Mouse (Mus musculus) fat pad, adult 2 months (tissue): ENCODE results near the gene Pou5f1.

Experiments used
- DNase-seq: peaks from one replicate; pipeline ENCODE4 v3.0.0-alpha.2; 2011; ENCODE audit warnings: low read depth, low spot score; ENCODE audit errors: extremely low read depth

Pou5f1 gene

DNA sequence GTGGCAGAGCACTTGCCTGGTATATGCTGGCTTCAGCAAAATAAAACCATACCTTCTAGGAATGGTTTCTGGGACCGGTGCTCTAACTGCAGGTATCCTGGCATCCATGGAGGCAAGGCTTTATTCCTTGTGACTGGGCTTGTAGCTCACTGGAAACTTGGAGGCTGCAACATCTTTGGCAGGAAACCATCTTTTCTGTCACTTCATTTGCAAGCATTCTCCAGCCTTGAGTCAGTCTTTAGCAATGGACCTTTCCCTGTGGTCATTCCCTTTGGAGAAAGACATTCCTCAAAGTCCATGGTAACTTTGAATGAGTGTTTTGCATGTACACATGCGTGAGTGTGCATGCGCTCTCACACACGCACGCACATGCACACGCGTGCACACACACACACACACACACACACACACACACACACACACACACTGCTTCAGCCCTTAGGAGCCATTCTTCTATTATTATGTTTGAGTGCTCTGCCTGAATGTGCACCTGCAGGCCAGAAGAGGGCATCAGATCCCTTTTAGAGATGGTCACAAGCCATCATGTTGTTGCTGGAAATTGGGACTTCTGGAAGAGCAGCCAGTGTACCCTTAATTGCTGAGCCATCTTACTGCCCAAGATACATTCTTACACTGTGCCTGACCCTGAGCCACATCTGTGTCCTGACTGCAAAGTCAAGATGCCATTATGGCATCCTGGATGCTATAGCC, 7.3 kb downstream of the Pou5f1 start:
- DNase-seq, result no peak

DNA sequence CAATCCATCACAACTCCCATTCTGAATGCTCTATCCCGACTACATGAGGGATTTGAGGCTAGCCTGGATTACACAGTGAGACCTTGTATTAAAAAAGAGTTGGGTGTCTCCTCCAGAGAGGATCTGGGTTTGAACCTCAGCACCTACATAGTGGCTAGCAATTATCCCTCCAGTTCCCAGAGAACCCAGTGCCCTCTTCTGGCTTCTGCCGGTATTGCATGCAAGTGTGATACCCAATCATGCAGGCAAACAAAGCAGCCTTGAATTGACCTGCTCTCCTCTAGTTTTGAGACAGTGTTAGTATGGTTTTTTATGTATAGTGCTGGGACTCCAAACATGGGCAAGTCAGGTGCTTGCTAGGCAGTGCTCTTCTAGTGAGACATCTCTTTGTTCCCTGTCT, 8.1 kb downstream of the Pou5f1 start:
- no peak for DNase-seq

DNA sequence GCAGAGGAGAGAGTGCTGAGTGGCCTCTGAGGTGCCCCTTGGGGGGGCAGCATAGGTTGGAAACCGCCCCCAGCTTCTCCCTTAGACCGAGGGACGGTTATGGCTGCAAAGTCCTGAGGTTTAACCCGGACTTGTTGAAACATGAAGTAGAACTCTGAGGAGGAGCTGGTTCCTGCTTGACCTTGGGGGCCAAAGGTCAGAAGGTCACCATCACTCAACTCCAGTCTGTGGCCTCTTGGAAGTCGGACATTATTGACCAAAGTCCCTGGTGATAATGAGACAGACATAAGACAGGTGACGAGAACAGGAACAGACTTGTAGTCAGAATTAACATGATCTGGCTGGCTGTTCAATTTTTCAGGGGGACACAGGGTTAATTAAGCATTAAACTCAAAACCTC, 8.9 kb downstream of the Pou5f1 start:
- no peak for DNase-seq

DNA sequence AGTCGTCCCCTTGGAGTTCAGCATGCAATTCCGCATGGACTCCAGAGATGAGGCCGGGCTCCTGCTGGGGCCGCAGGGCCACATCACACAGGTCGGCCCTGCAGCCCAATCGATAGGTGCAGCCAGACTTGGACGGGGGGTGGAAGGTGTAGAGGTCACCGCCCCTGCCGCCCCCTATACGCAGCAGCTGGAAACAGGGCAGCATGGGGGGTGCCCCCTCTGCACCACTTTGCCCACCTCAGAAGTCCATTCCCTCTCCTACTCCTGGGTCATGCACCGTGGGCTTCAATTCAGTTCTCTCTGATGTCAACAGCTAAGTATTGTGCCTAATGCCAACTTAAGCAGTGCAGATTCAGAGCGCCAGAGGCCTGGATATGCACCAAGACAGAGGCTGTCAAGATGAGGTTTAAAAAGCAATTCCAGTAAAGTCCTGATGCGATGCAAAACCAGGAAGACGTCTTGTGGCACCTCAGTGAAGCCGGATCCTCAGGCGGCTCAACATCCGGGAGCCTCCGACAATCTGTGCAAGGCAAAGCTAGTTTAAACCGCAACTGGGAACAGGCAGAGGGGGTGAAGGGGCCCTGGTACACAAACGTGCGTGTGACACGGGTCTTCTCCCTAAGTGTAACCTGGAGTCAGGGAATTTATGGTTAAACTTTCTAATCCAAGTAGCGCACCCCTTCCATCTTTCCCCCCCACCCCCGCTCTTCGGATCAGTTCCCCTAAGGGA, 10.3 kb downstream of the Pou5f1 start:
- DNase-seq, result no peak

DNA sequence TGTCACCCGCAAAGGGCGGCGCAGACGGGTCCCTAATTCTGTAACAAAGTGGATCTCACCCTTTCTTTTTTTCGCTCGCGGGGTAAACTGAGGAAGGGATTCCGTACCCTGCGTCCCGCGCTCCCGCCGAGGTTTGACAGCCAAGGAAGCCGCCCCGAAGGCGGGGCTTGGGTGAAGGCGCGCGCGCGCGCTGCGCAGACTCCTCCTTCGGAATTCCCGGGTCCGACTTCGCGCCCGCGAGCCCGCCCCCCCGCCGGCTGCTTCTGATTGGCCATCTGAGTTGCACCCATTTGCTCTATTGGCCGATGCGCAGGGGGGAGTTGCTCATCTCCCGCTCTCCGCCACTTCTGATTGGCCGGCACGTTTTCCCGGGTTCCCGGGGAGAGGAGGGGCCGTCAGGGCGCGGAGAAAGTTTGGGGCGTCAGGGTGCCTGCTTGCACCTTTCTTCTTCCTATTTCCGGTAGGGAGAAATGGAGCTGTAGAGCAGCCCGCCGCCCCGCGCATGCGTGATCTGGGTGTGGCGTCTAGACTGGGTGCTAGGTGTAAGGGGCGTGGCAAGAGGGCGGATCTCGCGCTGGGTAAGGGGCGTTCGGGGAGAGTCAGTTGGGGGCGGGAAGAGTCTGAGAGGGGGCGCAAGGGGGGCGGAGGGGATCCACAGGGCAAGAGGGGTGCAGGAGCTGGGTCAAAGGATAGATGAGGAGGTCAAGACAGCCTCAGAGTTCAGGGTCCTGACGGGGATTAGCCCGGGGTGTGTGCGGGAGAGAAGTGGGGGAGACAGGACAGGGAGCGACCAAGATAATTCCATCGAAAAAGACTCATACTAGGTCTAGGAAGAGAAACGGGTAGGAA, 11.1 kb downstream of the Pou5f1 start, which contains the start of the genes Tcf19 and Cchcr1:
Tcf19 (minus strand) TSS at position 173 of the 849 bp plus-strand sequence.
Cchcr1 (plus strand) TSS at position 449 of the 849 bp plus-strand sequence.
- DNase-seq, result peak; percentile 67

DNA sequence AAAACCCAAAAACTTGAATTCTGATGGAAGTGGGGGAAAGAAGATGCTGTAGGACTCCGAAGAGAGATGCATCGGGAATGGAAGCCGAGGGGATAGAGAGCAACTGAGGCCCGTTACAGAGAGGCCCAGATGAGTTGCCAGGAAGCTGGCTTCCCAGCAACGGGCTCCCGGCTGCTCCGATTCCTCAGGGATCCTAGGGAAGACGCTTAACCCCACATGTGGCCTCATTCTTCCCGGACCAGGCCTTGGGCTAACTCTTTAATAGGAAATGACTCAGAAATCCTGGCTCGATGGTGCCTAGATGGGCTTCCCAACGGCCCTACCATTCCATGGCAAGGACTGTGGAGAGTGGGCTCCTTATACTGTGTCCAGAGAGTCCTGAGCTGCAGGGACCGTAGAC, 11.7 kb downstream of the Pou5f1 start:
- DNase-seq, result no peak

DNA sequence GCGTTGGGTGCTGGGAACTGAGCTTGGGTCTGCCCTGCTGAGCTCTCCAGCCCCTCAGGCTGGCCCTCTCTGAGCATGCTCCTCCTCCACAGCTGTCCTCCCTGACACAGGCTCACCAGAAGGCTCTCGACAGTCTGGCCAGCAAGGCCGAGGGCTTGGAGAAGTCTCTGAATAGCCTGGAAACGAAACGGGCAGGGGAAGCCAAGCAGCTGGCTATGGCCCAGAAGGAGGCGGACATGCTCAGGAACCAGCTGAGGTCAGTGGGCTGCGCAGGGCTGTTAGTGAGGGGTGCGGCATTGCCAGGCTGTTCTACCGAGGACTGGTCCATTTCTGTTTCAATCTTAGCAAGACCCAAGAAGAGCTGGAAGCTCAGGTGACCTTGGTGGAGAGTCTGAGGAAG, 18.5 kb downstream of the Pou5f1 start:
- no peak for DNase-seq

DNA sequence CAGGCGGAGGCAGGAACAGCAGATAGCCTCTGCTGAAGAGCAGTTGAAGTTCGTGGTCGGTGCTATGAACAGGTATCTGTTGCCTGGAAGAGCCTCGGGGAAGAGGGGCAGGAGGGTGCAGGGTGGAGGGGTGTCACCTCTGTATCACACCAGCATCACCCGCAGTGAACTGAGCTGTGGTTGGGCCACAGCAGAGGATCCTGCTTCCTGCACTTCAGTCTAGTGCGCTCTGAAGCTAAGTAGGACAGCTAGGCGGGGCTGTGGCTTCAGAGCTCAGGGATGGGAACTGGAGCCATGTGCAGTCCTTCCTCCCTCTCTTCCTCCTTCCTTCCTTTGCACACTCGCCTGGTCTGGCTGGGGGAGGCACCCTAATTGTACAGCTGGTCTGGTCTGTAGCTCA, 20.8 kb downstream of the Pou5f1 start:
- no peak for DNase-seq

DNA sequence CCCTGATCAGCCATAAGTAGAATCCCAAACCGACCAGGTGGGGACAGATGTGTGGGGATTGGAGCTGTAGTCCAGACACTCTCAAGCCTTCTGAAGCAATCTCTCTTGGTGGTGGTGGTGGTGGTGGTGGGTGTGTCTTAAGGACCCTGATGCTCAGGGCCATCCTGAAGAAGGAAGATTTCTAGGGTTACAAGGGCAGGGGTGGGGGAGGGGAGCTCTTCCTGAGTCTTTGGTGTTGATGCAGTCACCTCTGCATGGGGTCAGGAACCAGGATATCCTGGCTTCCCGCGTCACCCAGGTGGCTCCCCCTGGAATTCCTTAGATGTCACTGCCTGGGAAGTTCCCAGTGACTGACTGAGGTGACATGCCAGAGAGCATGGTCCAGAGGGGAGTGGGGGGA, 26.5 kb downstream of the Pou5f1 start:
- no peak for DNase-seq

DNA sequence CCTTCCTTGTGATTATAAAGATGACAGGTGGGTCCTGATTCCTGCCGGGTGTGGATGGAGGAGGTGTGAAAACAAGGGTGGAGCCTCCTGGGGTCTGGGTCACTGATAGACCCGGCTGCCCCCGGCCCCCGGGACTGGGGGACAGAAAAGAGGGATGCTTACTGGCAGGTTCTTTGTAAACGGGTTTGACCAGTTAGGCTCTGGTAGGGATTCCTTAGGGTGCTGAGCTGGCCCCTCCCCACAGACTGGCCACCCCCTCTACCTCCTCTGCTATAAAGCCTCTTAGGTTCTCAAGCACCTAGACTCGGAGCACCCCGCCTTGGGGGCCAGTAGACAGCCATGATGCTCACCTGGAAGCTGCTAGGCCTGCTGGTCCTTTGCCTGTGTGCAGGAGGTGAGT, 27.1 kb downstream of the Pou5f1 start, which contains the start of gene Psors1c2:
Psors1c2 (plus strand) TSS at position 301 of the 400 bp plus-strand sequence.
- DNase-seq, result no peak

DNA sequence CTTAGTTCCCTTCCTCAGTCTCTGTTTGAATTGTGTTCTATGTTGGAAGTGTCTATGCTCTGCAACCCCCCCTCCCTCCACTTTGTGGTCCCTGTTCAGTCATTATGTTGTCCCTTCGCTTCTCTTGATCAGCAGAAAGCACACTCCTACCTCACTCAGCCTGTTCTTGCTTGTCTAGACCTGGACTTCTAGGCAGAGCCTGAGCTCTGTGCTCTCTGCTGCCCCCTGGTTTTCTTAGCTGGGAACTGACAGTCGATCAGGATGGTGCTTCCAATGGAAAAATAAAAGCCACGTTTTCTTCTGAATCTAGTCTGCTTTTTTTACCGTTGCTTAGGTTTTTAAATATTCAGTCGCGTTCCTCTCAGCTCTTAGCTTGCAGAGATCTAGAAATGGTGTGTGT, 28.5 kb downstream of the Pou5f1 start:
- DNase-seq, result no peak

DNA sequence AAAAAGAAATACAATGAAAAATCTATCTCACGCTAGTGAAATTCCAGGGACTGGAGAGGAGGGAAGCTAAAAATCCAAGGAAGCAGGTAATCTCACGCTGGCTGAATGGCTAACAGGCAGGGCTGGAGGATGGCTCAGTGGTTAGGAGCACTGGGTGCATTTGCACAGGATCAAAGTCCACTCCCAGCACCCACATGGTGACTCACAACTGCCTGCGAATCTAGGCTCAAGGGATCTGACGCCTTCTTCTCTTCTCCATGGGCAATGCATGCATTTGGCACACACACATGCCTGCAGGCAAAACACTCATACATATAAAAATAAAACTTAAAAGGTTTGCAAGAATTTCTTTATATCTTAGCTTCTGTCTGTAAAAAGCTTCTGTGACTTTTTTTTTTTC, 31.6 kb downstream of the Pou5f1 start:
- DNase-seq, result no peak

DNA sequence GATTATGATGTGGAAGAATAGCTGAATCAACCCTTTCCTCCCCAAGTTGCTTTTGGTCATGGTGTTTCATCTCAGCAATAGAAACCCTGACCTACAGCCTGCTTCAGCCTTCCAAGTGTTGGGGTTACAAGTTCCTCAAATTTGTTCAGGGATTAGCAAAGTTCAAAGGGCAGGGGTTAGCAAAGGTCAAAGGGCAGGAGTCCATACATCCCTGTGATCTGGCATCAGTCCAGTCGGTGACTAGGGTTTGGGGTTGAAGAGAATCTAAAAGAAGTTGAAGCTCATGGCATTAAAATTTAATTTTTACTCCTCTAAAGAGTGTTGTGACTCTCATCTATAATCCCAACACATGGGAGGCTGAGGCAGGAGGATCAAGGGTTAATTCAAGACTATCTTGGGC, 32.7 kb downstream of the Pou5f1 start:
- no peak for DNase-seq

DNA sequence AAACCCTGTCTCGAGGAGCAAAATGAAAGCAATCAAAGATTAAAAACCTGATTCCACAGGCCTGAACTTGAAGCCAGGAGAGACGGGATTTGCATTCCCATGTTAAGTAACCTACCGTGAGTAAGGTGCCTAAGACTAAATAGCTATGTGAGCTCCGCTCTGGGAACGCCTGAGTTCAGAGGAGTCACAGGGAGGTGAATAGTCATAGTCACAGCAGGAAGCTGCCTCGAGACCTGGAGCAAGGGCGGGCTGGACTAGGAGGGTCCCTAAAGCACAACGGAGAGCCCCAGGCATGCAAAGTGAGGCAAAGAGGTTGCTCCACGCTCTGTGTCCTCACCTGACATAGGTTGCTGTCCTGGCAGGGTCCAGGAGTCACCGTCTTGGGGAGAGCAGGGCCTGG, 33.7 kb downstream of the Pou5f1 start:
- DNase-seq, result no peak

DNA sequence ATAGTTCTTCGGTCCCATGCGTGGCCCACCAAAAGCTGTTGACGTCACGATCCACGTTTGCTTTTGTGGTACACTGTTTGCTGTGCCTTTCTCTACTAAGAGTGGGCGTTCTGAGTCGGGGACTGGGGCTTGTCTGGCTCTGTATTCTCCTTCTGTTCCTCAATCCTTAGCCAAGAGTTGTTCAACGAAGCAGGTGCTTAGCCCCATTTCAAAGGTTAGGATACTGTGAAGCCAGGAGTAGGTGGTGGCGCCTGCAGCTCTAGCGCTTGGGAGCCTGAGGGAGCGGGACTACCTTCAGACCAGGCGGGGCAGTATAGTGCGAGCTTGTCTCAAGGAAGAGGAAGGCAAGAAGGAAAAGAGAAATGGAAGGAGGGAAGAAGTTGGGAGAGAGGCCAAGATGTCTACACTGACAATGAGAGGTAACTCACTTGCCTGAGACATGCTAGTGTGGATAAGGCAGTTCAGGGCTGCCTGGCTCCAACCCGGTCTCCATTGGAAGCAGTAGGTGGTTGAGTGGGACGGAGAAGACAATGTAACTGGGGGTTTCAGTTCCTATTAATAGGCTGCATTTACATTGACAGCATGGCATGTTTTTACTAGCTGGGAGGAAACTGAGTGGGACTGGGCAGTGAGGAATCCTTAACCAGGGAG, 37.1 kb downstream of the Pou5f1 start:
- peak; percentile 8 for DNase-seq

DNA sequence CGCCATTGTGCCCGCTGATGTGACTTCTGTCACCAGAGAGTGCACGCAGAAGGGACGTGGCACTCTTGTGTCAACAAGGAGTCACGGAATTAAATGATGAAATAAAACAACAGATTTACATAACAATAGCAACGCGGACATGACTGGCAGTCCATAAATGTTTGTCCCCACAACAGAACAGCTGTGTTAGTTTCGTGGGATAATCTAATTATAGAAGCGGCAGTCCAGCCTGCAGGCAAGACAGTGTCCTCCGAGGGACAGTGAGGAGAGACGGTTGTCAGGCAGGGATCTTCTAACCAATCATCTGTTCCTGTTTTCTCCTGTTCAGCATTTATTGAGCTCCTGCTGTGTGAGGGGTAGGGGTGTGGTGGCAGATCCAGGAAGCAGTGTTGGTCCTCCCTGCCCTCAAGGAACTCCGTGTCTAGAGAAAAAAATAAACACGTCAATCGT, 37.6 kb downstream of the Pou5f1 start:
- no peak for DNase-seq

DNA sequence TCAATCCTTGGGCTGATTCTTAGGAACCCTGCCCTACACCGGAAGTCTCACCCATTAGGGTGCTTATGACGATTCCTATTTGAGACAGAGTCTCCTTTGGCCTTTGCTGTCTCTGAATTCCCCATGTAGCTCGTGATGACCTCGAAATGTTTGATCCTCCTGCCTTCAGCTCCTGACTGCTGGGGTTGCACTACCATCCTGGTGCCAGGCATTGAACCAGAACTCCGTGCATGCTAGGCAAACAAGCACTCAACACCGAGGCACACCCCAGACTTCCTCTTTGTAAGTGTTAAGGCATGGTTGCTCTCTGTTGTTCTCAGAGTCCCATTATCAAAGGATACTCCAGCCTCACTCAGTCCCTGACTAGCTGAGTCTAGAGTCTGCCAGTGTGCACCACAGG, 38.2 kb downstream of the Pou5f1 start:
- DNase-seq, result no peak

DNA sequence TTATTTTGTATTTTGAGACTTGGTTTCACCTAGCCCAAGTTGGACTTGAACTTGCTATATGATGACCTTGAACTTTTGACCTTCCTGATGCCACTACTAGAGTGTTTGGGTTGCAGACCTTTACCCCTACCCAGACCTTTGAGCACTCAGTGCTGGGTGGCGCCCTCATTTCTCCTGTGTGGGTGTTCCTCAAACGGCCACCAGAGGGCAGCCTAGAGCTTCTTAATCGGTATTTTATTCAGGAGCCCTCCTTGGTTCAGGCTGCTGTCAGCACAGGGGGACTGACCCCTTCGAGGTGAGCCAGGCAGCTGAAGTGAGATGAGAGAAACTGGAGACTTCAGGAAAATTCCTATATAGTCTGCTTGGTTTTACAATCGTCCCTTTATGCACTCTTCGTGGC, 38.9 kb downstream of the Pou5f1 start:
- no peak for DNase-seq

DNA sequence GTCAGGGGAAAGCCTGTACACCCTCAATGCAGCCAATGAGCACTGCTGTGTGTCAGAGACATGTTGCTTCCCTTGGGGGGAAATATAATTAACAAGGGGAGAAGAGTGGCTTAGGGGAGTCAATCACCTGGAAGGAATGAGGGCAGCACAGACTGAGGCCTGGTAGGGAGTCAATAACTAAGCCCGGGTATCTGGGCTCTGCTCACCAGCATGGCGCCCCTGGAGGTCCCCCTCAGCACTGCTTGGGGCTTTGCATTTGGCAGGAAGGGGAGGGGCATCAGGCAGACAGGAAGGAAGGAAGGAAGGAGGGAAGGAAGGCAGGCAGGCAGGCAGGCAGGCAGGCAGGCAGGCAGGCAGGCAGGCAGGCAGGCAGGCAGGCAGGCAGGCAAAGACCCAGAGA, 41.6 kb downstream of the Pou5f1 start:
- DNase-seq, result no peak

DNA sequence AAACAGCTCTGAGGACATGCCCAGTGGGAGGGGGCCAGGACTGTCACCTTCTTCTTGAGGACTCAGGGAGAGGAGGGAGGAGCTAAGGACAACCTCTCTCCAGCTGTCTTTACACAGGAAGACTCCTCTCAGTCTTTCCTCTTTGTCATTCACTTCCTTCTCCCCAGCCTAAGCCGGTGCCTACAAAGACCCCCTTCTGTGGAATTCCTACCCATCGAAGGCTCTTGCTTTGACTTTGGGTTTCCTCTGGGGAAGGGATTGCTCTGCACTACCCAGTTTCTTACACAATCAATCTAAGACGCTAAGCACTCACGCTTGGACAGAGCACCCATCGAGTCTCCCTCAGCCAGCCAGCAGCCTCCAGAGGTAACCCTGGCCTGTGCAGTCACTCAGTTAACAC, 42.8 kb downstream of the Pou5f1 start:
- DNase-seq, result no peak
